Mouse (Mus musculus): ENCODE data around the gene Lsg1.

The Lsg1 gene

DNA sequence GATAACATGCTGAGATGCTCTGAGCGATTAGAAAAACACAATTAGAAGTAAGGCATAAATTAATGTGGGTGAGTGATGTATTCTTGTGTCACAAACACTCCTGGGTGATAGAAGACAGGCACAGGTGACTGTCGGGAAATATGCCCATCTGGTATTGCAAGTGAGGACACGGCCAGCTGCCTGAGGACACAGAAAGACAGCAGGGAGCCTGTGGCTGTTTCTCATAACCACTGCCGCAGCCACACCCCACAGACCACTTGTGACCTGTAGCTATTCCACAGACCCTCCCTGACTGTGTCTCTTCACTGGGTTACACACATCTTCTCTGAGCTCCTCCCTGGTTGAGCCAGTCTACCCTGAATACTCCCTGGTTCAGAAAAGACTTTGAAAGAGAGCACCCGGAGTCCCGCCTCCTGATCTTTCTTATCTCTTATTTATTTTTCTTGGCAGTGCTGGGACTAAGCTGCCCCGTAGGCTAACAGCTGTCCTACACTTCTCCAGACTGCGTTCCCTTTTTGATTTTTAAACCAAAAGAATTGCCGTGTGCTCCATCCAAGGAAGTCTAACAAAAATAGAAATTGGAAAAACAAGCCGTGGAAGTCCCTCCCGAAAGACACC lies 69.6 kb downstream of the Lsg1 start:
- DNase-seq (ENCODE audit: low spot score in 2 of 2): no peak

DNA sequence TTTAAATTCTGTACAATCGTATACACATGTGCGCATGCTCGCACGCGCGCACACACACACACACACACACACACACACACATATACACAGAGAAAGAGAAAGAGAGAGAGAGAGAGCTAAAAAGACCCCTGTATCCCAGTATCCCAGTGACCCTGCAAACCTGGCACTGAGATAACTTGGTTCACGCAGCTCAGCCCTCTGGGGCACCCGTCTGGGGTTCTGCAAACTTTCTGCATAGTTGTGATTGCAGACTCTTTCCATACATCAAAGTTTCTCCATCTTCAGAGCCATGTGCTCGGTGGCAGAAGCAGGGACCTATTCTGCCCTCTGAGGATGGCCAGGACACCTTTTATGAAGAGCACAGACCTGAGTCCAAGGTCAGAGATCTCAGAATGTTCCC lies 70.4 kb downstream of the Lsg1 start:
- no peak for DNase-seq (ENCODE audit: low spot score in 2 of 2)

GRCm38 (mm10) chr16:30515418-30515817 lies 72.0 kb downstream of the Lsg1 start:
- DNase-seq (ENCODE audit: low spot score in 2 of 2): no peak

GRCm38 (mm10) chr16:30513050-30514024 lies 74.1 kb downstream of the Lsg1 start:
- peak; percentile 71 to 84 for DNase-seq (ENCODE audit: low spot score in 2 of 2)

GRCm38 (mm10) chr16:30512375-30513049 lies 74.9 kb downstream of the Lsg1 start:
- peak; percentile 52 to 65 for DNase-seq (ENCODE audit: low spot score in 2 of 2)

DNA sequence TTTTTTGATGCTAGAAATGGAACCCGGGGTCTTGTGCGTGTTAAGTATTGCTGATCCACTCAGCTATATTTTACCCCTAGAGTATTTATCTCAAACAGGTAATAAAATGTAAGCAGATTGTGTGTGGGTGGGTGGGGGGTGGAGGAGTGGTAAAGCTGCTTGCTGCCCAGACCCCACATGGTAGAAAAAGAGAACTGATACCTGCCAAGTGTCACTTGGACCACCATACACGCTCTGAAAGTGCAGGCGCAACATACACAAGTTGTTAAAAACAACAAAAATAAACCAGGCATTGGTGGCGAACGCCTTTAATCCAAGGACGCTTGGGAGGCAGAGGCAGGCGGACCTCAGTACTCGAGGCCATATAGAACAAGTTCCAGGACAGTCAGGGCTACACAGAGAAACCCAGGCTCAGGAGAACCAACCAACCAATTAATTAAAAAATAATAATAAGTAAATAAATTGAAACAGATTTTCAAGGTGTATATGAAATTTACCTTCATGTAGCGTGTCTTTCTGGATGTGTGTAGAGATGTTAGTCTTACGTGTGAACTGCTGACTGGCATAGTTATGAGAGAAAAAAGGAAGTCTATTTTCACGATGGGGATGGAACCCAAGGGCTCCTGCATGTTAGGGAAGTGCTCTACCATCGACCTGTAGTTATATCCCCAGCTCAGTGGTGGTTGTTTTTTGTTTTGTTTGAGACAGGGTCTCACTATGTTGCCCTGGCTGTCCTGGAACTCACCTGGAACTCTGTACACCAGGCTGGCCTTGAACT lies 75.6 kb downstream of the Lsg1 start:
- DNase-seq (ENCODE audit: low spot score in 2 of 2): no peak

DNA sequence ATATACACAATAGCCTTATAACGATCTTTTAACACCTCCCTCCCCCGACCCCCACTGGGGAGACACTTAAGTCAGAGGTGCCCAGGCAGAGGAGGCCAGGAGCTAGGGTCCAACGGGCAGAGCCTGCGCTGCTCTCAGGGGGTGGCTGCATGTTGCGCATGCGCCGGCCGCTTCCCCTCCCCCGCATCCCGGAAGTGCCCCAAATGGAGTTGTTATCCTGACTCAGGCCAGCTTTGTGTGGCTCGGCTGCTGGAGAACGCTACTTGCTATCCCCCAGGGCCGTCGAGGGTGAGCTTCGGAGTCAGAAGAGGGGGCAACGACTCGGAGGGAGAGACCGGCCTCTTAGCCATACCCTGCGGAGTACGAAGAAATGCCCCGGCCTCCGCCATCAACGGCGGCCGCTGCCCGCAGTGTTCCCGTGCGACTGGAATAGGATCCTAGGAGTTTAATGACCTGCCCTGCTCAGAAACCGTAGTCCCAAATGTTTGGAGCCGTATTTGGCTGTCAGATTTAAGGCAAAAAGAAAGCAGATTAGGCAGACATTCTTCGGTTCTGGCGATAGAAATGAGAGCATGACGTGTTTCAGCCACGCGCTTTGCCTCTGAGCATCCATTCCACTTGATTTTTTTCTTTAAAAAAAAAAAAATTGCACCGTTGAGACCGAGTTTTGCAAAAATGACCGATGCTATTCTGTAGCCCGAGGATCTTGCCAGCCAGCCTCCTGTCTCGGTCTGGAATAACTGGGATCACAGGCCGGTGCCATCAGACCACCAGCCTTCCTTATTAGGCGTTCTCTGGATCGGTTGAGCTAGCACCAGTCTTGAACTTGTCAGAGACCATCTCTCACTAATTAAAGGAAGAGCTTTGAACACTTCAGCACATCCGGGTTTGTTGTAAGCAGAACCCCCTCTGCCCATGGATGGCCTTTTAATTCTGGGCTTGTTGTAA lies 76.6 kb downstream of the Lsg1 start:
- DNase-seq (ENCODE audit: low spot score in 2 of 2): peak; percentile 77 to 88

Data from urinary bladder, postnatal 36 days (tissue).